Mouse (Mus musculus) gonadal fat pad, adult 2 months (tissue): ENCODE data around the gene 1500011B03Rik. TPM values are rescaled to one million over a fixed set of nuclear protein-coding genes. Genes with fewer than 3 reads are reported as not detected.

Source experiments
- DNase-seq: peaks from one replicate; pipeline ENCODE4 v3.0.0-alpha.2; 2012; ENCODE audit warnings: low read depth
- polyA plus RNA-seq: library from polyadenylated mRNA; depleted of rRNA; stranded (reverse); fragments of >200 nt; gene quantifications from 2 replicates; pipeline ENCODE4 v1.2.3, GENCODE M21; 2012

1500011B03Rik gene
- polyA plus RNA-seq, 1 experiment: 286 TPM

DNA sequence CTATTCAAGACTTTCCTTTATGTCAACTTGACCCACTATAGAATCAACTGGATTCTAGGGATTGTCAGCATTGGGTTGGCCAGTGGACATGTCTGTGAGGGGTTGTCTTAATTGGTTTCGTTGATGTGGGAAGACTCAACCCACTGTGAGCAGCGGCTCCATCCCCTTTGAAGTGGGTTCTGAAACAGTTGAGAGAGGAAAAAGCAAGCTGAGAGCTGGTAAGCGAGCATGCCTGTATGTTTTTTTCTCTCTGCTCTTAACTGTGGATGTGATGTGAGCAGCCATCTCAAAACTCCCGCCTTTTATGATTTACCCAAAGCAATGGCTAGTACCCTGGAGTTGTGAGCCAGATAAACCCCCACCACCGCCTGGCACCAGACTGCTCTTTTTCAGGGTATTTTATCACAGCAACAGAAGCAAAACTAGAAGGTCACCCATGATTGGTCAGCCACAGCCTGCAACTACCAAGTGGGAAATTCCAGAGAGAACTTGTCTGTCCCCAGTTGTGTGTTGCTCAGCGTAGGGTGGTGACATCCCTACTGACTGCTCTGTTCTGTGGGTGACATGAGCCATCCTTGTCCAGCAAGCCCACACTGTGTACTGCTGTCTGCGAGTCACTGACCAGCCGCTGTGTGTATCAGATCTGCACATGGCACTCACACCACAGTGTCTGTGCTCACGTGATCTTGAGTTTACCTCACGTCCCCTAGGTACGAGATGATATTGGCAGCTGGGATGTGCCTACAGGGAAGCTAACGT, 39.7 kb downstream of the 1500011B03Rik start:
- no peak for DNase-seq

DNA sequence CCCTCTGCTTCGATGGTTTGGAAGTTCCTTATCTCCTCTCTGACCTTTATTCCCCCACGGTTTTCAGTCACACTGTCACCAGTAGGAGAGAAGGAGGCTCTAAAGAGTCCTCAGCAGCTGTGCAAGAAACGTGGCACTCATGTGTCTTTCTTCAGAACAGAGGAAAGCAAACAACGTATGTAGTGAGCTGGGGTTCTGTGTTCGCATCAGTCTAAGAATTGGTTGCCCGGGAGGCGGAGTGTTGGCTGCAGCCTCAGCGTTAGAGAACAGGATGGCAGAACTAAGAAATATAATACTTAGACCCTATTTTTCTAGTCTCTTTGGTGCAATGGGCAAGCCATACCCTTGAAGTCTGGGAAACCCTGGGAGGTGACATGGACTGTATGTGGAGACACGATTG, 40.3 kb downstream of the 1500011B03Rik start:
- no peak for DNase-seq

DNA sequence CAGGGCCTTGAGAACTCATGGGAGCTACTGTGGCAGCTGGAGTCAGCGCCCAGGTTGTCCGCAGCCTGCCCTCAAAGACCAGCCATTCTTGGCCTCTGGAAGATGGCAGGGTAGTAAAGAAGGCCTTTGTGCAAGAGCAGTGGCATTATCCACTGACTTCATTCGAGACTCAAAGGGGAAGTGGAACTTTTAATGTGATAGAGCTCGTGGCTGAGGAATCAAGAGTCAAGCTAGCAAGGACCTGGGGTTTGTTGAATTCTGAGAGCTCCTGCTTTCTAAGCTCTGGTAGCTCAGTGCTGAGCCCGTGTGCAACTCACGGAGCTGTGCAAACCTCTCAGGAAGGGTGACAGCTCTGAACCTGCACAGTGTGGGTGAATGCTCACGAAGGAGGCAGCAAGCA, 42.4 kb downstream of the 1500011B03Rik start:
- no peak for DNase-seq

DNA sequence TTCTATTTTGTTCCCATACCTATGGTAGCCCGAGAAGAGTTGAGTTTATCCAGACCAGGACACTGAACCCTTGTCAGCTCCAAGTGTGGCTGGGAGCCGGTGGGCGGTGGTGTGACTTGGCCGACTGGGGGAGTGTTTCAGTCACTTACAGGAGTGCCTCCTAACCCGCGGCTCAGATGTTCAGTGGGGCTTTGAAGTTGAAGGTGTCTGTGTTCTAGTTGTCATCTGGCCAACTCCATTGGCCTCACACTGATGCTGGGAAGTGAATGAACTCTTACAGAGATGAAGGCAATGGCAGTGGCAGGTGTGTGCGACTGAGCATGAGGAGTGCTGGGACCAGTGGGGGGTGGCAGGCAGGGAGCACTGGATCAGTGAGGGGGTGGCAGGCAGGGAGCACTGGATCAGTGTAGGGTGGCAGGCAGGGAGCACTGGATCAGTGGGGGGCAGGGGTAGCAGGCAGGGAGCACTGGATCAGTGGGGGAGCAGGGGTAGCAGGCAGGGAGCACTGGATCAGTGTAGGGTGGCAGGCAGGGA, 43.2 kb downstream of the 1500011B03Rik start:
- DNase-seq: no peak

DNA sequence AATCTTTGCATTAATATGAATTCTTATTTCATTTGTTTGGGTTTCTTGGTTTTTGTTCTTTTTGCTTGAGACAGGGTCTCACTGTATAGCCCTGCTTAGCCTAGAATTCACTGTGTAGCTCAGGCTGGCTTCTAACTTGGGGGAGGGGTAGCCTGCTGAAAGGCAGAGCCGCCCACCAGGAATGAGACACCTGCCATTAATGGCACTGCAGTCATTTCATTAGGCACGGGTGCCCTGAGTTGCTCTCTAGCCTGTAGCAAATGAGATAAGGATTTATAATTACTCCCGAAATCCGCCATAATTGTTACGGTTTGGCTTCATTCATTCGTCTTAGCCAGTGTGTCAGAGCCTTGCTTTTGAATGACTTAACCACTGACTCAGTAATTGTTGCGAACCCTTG, 47.1 kb downstream of the 1500011B03Rik start:
- no peak for DNase-seq

DNA sequence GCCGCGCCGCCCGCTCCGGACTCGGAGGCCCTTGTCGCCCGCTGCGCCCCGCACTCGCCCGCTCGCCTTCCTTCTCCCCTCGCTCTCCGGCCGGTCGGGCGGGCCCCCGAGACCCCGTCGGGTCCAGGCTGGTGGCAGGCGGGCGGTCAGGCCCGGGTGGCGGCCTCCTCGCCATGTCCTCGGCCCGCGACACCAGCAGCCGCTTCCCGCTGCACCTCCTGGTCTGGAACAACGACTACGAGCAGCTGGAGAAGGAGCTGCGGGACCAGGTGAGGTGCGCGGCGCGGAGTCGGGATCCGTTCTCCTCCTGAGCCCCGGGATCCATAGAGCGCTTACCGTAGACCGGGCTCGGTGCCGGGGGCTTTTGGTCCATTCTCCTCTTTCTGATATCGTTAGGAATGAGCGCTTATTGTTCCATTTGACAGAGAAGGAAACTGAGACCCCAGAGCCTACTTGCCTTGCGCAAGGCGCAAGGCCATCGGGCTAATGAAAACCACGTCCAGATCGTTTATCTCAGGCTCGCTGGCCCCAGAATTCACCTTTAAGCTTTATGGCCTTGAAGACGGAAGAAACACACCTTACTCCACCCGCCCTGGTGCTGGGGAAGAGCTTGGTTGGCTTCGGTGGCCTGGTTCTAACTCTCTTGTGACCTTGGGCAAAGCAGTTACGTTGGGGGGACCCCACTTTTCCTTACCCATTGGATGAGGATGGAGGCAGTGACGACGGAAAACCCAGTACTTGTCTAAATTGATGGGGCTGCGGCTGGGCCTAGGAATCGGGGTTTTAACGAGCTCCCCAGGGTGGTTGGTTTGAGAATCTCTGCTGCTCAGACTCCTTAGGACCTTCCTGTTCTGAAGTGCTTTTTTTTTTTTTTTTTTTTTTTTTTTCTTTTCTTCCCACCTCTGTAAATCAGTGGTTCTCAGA, 48.0 kb downstream of the 1500011B03Rik start, which contains the start of gene Git2:
Git2 (minus strand) TSS at position 462 of the 924 bp plus-strand sequence.
- no peak for DNase-seq

DNA sequence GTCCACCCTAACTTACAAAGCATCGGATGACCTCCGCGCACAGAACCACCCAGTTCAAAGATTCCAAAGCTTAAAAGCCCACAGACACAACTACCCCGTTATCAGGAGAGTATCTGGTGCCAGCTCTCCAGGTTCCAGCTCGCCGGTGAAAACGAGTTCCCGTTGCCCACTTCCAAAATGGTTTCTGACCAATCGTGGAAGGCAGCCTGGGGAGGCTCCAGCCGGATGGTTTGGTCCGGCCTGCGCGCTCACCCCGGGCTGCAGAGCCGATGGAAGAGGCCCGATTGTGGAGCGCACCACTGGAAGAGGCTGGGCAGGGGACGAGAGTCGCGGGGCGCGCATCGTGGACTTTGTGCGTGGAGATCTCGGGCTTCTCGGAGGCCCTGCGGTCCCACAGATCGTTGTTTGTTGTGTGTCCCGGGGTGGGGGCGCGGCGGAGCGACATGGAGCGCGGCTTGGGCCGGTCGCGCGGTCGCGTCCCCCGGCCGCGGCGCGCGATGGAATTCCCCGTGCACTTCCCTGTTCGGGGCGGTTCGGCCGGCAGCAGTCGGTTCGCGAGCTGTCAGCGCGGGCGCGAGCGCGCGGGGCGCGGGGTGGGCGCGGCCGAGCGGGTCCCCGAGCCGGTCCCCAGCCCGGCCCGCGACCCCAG, 48.7 kb downstream of the 1500011B03Rik start, which contains the start of gene Ankrd13a:
Ankrd13a (plus strand) TSS at position 275 of the 649 bp plus-strand sequence.
- DNase-seq: no peak

DNA sequence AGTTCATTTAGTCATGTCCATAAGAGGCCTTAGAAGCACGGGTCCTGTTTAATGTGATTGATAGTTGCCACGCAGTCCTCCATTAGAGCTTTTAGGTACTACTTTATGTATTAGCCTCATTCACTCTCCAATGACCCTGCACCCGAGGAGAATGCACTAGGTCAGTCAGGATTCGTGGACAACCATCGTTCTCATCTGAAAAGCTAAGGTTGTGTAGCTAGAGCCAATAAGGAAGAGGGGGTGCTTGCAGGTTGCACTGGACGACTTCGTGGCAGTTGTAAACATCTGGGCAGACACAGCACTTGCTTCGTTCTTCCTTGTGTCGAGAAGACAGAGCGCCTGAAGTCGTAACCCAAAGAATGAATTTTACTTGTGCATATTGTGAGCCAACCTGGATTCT, 49.5 kb downstream of the 1500011B03Rik start:
- DNase-seq: no peak

DNA sequence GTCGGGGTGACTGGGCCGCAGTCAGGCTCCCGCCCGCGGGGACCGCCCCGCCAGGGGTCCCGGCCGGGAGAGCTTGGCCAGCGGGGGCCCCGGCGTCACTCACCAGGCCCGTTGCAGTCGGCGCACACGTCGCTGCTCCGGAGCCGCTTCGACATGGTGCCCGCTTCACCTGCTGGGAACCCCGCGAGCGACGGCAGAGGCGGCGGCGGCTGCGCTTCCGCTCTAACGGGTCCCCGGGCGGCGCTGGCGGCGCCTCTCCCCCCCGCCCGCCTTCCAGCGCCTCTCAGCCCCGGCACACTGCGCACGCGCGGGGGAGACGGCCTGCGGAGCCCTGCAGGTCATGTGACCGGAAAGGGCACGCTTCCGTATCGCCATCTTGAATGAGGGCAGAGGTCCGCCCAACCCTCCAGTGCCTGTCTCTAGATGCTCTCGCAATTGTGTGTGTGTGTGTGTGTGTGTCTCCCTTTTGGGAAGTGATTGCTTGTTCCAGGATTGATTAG, 50.0 kb downstream of the 1500011B03Rik start:
- DNase-seq: peak; percentile 60

DNA sequence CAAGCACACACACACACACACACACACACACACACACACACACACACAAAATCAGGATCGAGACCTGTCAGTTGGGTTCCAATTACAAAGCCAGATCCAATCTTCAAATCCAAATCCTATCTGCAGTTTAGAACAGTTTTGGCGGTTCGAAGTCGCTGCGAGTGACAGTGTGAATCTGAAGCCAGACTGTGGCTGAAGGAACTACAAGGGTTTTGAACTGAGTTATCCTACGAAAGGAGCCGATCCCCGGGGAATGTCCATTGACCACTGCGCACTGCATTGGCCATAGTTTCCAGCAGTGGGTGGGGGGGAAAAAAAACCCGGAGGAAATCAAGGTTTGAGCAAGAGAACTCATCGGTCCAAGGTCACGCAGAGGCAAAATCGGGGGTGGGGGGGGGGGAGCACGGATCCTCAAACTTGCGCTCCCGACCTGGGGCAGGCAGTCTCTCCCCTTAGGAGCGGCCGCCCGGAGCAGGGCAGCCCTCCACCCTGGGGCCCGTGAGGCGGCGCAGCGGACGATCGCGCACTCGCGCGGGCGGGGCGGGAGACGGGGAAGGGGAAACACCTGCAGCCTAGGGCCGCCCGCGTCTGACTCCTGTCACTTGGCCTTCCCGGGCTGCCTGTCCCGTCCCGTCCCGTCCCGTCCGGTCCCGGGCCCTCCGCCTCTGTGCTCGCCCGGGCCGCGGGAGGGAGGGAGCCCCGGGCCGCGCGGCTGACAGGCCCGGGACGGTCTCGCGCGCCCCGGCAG, 50.6 kb downstream of the 1500011B03Rik start:
- DNase-seq: no peak

DNA sequence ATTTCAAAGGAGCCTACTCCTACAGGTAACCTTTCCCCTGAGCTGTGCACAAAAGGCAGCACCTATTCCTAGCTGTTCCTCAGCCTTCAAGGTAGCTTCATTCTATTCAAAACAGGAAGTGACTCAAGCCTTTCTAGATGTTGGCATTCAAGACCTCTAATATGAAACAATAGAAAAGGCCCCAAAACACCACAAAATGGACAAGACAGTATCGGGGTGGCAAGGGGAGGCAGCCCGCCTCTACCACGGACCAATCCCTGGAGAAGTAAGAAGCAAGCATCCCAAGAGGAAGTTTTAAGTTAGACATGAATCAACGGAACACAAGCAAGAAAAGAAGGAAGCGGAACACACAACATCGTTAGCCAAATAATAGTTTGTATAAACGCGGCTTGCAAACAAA, 51.5 kb downstream of the 1500011B03Rik start:
- DNase-seq: no peak

DNA sequence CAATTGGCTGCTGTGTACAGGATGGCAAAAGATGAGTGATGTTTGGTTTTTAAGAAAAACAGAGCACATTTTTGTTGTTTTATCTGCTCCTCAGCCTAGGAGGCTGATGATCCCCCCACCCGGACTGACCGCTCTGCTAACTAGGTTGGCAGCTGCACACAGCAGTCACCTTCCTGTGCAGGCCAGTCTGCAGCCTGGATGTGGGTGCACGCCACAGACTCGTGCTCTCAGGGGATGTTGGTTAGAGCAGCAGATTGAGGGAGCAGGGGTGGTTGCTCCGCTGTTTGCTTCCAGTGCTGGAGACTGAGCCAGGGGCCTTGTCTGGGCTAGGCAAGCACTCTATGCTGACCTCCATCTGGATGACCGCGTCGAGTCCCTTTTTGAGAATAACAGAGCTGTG, 53.5 kb downstream of the 1500011B03Rik start:
- DNase-seq: no peak

DNA sequence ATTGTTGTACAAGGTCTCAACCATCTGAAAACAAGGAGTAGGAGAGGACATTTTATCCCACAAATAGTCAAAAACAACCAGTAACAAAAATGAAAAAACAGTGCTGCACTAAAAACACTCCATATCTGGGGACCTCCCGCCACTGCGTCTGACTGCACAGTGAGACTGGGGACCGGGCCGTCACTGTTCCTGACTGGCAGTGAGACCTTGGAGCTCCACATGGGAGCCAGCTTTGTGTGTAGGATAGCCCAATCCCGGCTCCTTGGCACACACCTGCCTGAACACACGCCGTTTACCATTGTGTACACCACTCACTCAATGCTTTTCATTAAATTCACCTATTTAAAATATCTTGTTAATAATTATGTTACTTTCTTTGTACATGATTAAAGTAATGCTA, 56.1 kb downstream of the 1500011B03Rik start:
- DNase-seq: no peak

DNA sequence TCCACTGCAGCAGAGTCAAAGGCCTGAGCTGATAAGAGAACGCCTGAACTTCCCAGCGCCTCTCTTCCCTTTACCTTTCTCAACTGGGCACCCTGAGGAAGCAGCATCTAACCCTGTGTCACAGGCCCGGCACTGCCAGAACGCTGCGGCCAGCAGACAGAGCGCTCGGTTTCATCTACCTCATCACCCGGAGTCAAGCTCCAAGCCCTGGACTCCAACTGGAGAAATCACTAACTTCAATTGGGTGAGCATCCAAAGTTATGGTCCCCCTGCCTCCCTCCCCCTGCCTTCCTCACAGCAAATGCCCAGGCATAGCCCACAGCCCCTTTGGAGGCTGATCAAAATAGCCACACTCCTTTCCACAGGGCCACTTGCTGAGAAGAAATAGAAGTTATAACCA, 56.6 kb downstream of the 1500011B03Rik start:
- DNase-seq: no peak

DNA sequence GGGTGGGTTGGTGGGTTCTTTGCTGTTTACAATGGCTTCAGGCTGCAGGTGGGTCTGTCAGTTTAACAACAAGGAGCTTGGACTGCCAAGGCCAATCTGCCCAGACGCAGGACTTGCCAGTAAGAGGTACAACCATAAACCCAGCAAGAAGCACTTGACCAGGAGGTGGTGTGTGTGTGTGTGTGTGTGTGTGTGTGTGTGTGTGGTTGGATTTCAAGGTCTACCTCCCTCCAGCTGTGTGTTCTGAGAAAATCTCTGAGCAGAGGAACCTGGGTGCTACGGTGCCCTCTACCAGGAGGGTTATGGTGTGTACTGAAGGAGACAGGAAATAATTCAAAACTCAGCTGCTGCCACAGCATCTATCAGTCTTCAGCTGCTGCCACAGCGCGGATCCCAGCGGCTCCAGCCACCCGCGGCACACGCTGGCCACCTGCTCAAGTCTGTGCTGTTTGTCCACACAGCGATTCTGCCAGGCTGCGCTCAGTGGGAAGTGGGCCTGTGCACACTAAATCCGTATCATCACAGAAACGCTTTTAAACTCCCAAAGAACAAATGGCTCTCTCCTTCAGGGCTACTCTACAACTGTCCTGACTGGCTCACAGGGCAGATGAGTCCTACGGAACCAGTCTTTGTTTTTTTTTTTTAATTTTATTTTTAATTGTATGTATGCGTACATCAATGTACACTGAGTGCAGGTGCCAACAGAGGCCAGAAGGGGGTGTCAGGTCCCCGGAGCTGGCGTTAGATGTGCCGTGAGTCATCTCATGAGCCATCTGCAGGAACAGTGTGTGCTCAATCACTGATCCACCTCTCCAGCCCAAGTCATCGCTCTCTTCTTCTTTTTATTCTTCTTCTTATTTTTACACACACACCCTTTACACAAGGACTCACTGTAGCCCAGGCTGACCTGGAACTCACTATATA, 58.2 kb downstream of the 1500011B03Rik start:
- no peak for DNase-seq

DNA sequence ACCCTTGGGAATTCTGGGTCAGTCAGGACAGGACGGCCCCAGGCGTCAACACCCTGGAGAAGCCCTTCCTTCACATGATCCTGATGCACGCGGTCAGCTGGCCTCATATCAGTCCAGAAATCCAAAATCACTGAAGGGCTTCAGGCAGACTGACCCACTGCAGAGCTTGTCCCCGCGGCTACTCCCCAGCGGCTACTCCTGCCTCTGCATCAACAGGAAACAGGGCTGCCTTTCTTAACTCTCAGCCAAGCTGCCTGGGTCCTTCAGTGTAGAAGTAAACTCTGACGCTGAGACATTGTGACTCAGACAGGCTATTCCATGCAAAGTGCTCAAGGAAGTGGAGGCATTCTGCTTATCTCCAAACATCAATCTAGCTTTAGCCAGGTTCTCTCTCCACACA, 61.3 kb downstream of the 1500011B03Rik start:
- no peak for DNase-seq

DNA sequence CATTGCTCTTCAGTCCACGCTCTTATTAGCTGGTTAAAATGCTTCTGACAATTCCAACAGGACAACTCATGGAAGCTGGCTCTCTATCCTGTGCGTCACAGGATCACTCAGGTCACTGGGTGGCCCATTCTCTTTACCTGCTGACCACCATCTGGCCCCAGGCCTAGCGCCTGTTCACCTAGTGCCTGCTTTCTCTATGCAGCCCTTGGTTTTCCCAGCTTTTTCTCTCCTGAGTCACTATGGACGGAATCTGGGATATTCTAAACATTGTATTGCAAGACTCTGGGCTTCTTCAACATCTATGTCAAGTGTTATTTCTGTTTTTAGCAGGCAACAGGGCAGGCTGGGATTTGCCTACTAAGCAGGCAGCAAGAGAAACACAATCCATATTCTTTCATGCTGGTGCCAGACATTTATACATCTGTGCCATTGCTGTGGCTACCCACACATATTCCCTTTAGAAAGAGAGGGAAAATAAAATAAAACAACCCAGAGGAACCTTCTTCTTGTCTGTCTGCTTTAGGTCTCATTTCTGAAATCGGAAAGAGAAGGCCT, 63.7 kb downstream of the 1500011B03Rik start:
- DNase-seq: no peak
